Mouse (Mus musculus): ENCODE data around the gene Gm49325.
A peak's percentile ranks its signal among the peaks of the same experiment; 100 is the strongest.

Gene Gm49325

GRCm38 (mm10) chr10:77589749-77590148 is 16.2 kb upstream of the Gm49325 start:
- no peak for DNase-seq

- peak; percentile 70 to 73 for DNase-seq
Measured at GRCm38 (mm10) chr10:77590812-77591211, 15.2 kb upstream of the Gm49325 start.

- no peak for DNase-seq
Measured at GRCm38 (mm10) chr10:77591546-77591945, 14.5 kb upstream of the Gm49325 start.

GRCm38 (mm10) chr10:77596060-77596459 is 9.9 kb upstream of the Gm49325 start:
- DNase-seq, result no peak

- DNase-seq, result no peak
Measured at GRCm38 (mm10) chr10:77603021-77603420, 3.0 kb upstream of the Gm49325 start.

GRCm38 (mm10) chr10:77604111-77604510 is 1.9 kb upstream of the Gm49325 start:
- no peak for DNase-seq

- no peak for DNase-seq
Measured at GRCm38 (mm10) chr10:77604958-77605357, 1.0 kb upstream of the Gm49325 start.

GRCm38 (mm10) chr10:77605368-77605767 is 629 bp upstream of the Gm49325 start:
- DNase-seq, result peak; percentile 39 to 44

GRCm38 (mm10) chr10:77606855-77607254 is 858 bp downstream of the Gm49325 start:
- DNase-seq, result no peak

- no peak for DNase-seq
Measured at GRCm38 (mm10) chr10:77607441-77607840, 1.4 kb downstream of the Gm49325 start.

- no peak for DNase-seq
Measured at GRCm38 (mm10) chr10:77608589-77608988, 2.6 kb downstream of the Gm49325 start.

- DNase-seq, result peak; percentile 54 to 60
Measured at GRCm38 (mm10) chr10:77610221-77610961, 4.4 kb downstream of the Gm49325 start.

GRCm38 (mm10) chr10:77613409-77613808 is 7.4 kb downstream of the Gm49325 start:
- DNase-seq, result peak in 1 of 2 experiments; percentile 38

GRCm38 (mm10) chr10:77615647-77616046 is 9.7 kb downstream of the Gm49325 start:
- no peak for DNase-seq

GRCm38 (mm10) chr10:77616166-77616565 is 10.2 kb downstream of the Gm49325 start:
- DNase-seq, result no peak

- DNase-seq, result no peak
Measured at GRCm38 (mm10) chr10:77616926-77617325, 10.9 kb downstream of the Gm49325 start.

- DNase-seq, result no peak
Measured at GRCm38 (mm10) chr10:77621546-77621945, 15.5 kb downstream of the Gm49325 start.

GRCm38 (mm10) chr10:77622055-77622988 is 16.3 kb downstream of the Gm49325 start, which contains the start of gene Ube2g2:
Ube2g2 (plus strand) TSS chr10:77622275.
- peak; percentile 88 to 97 for DNase-seq

GRCm38 (mm10) chr10:77623069-77623492 is 17.1 kb downstream of the Gm49325 start:
- DNase-seq, result peak; percentile 61 to 72

GRCm38 (mm10) chr10:77623639-77624400 is 17.8 kb downstream of the Gm49325 start:
- no peak for DNase-seq

GRCm38 (mm10) chr10:77624570-77624995 is 18.6 kb downstream of the Gm49325 start:
- peak in 1 of 2 experiments; percentile 31 for DNase-seq

- no peak for DNase-seq
Measured at GRCm38 (mm10) chr10:77626036-77626435, 20.0 kb downstream of the Gm49325 start.

- DNase-seq, result peak in 1 of 2 experiments; percentile 34
Measured at GRCm38 (mm10) chr10:77626591-77626990, 20.6 kb downstream of the Gm49325 start.
